Mouse (Mus musculus) ES-Bruce4 (cell line): ENCODE results near the gene Ddit4.

Experiments used
- CTCF ChIP-seq: IDR thresholded peaks from one replicate; pipeline ENCODE4 v1.8.1; 2011; ENCODE audit warnings: low read depth, low read length
- EP300 ChIP-seq: IDR thresholded peaks from 2 replicates; pipeline ENCODE4 v1.6.1; 2011; ENCODE audit warnings: low read depth, low read length; ENCODE audit not compliant: insufficient read depth
- POLR2A ChIP-seq: IDR thresholded peaks from one replicate; pipeline ENCODE4 v1.8.1; 2011; ENCODE audit warnings: low read length; ENCODE audit not compliant: insufficient read depth

GRCm38 (mm10) chr10:59923493-59923892, 28.1 kb downstream of the Ddit4 start:
- no peak for TF ChIP-seq POLR2A
- TF ChIP-seq CTCF = no peak
- no peak for TF ChIP-seq EP300
